In genomic region chr14:20007446-20007845, GRCm38 (mm10) we compare ENCODE assay signal across 31 mouse cellular contexts.
"Had no signal": no experiment of that assay in that cellular context is flagged by ENCODE, and none has a peak within 500 bp of the region (broad histone marks: within the 10 kb centered on the region; RNA-seq: fewer than 3 reads in every experiment).

No protein-coding gene starts in this region.

- H3K9ac ChIP-seq: limb, embryonic 12.5 days; limb, embryonic 13.5 days; limb, embryonic 15.5 days; liver, embryonic 12.5 days; liver, embryonic 13.5 days; liver, embryonic 14.5 days; liver, embryonic 15.5 days; liver, postnatal 0 days; lung, embryonic 14.5 days; lung, embryonic 15.5 days; midbrain, embryonic 12.5 days; midbrain, embryonic 13.5 days; midbrain, embryonic 15.5 days had no signal

- H3K4me3 ChIP-seq: limb, embryonic 10.5 days; limb, embryonic 12.5 days; limb, embryonic 13.5 days; limb, embryonic 15.5 days; liver, embryonic 12.5 days; liver, embryonic 13.5 days; liver, embryonic 15.5 days; lung, embryonic 15.5 days; megakaryocyte, embryonic 14.5 days; midbrain, embryonic 10.5 days; midbrain, embryonic 12.5 days; midbrain, embryonic 13.5 days; midbrain, embryonic 15.5 days; myocyte had no signal

- H3K36me3 ChIP-seq: limb, embryonic 10.5 days; limb, embryonic 12.5 days; limb, embryonic 13.5 days; limb, embryonic 15.5 days; liver, embryonic 12.5 days; liver, embryonic 13.5 days; liver, embryonic 15.5 days; lung, embryonic 15.5 days; midbrain, embryonic 10.5 days; midbrain, embryonic 12.5 days; midbrain, embryonic 13.5 days; midbrain, embryonic 15.5 days had no signal

- H3K4me1 ChIP-seq: limb, embryonic 10.5 days; limb, embryonic 12.5 days; limb, embryonic 13.5 days; limb, embryonic 15.5 days; liver, embryonic 12.5 days; liver, embryonic 13.5 days; liver, embryonic 15.5 days; lung, embryonic 15.5 days; midbrain, embryonic 12.5 days; midbrain, embryonic 15.5 days had no signal

- ATAC-seq: liver, embryonic 12.5 days; liver, postnatal 0 days; lung, postnatal 0 days; midbrain, embryonic 13.5 days; midbrain, embryonic 15.5 days; midbrain, embryonic 16.5 days had no signal

- H3K9me3 ChIP-seq: limb, embryonic 10.5 days; limb, embryonic 13.5 days; limb, embryonic 15.5 days; liver, embryonic 12.5 days; liver, embryonic 13.5 days; liver, embryonic 15.5 days; lung, embryonic 15.5 days; midbrain, embryonic 13.5 days; midbrain, embryonic 15.5 days had no signal

- H3K4me2 ChIP-seq: limb, embryonic 12.5 days; limb, embryonic 13.5 days; limb, embryonic 15.5 days; liver, embryonic 11.5 days; liver, embryonic 12.5 days; liver, embryonic 13.5 days; liver, embryonic 15.5 days; lung, embryonic 14.5 days; lung, embryonic 15.5 days; midbrain, embryonic 11.5 days; midbrain, embryonic 12.5 days; midbrain, embryonic 13.5 days; midbrain, embryonic 15.5 days had no signal

- H3K27me3 ChIP-seq: limb, embryonic 12.5 days; limb, embryonic 13.5 days; limb, embryonic 15.5 days; liver, embryonic 12.5 days; liver, embryonic 13.5 days; liver, embryonic 15.5 days; lung, embryonic 15.5 days; midbrain, embryonic 12.5 days; midbrain, embryonic 13.5 days; midbrain, embryonic 15.5 days had no signal

- H3K27ac ChIP-seq: limb, embryonic 10.5 days; limb, embryonic 12.5 days; limb, embryonic 13.5 days; limb, embryonic 15.5 days; liver, embryonic 12.5 days; liver, embryonic 13.5 days; liver, embryonic 14.5 days; liver, embryonic 15.5 days; lung, embryonic 15.5 days; macrophage; midbrain, embryonic 10.5 days; midbrain, embryonic 12.5 days; midbrain, embryonic 13.5 days; midbrain, embryonic 15.5 days had no signal

- DNase-seq: left cerebral cortex, postnatal 4 days; liver; liver, embryonic 13.5 days; liver, postnatal 0 days; lung, adult 18-20 months; lung, adult 2 months; lung, embryonic 14.5 days; lung, postnatal 10 days; lung, postnatal 14 days; lung, postnatal 36 days; lung, postnatal 4 days; midbrain, embryonic 14.5 days had no signal
